Mouse (Mus musculus) lung, postnatal 14 days (tissue): ENCODE data around the gene Men1.
"Not testable (repeated sequence)": the region's sequence is repeated elsewhere in the genome, so short reads cannot be mapped to it uniquely, and the experiment has no call there.

ENCODE experiments used
- DNase-seq: peaks from one replicate; pipeline ENCODE4 v3.0.0; 2021

Men1 gene

GRCm38 (mm10) chr19:6334673-6335457, at the start of gene Men1:
Gene Men1, plus strand, starts transcription at chr19:6334979.
- peak; percentile 91 for DNase-seq

- DNase-seq = no peak
Measured at GRCm38 (mm10) chr19:6285226-6285625, 49.6 kb upstream of the Men1 start.

- DNase-seq = peak; percentile 55
Measured at GRCm38 (mm10) chr19:6285632-6286433, 48.9 kb upstream of the Men1 start.

GRCm38 (mm10) chr19:6286434-6287401, 48.1 kb upstream of the Men1 start:
- DNase-seq = no peak

- DNase-seq = no peak
Measured at GRCm38 (mm10) chr19:6288236-6288894, 46.4 kb upstream of the Men1 start.

GRCm38 (mm10) chr19:6289696-6290238, 45.0 kb upstream of the Men1 start:
- no peak for DNase-seq

- DNase-seq = not testable (repeated sequence)
Measured at GRCm38 (mm10) chr19:6290720-6291116, 44.1 kb upstream of the Men1 start.

- DNase-seq = no peak
Measured at GRCm38 (mm10) chr19:6291117-6291781, 43.5 kb upstream of the Men1 start.

GRCm38 (mm10) chr19:6292262-6292661, 42.5 kb upstream of the Men1 start:
- DNase-seq = no peak

- DNase-seq = no peak
Measured at GRCm38 (mm10) chr19:6294301-6294700, 40.5 kb upstream of the Men1 start.

GRCm38 (mm10) chr19:6296551-6297210, 38.1 kb upstream of the Men1 start:
- DNase-seq = no peak

- no peak for DNase-seq
Measured at GRCm38 (mm10) chr19:6297641-6298040, 37.1 kb upstream of the Men1 start.

- no peak for DNase-seq
Measured at GRCm38 (mm10) chr19:6299003-6299402, 35.8 kb upstream of the Men1 start.

- no peak for DNase-seq
Measured at GRCm38 (mm10) chr19:6299450-6300267, 35.1 kb upstream of the Men1 start.

GRCm38 (mm10) chr19:6300402-6300841, 34.4 kb upstream of the Men1 start:
- peak; percentile 65 for DNase-seq

- no peak for DNase-seq
Measured at GRCm38 (mm10) chr19:6302114-6302513, 32.7 kb upstream of the Men1 start.

- no peak for DNase-seq
Measured at GRCm38 (mm10) chr19:6302522-6302921, 32.3 kb upstream of the Men1 start.

- no peak for DNase-seq
Measured at GRCm38 (mm10) chr19:6303831-6304230, 30.9 kb upstream of the Men1 start.

GRCm38 (mm10) chr19:6304787-6305516, 29.8 kb upstream of the Men1 start:
- peak; percentile 96 for DNase-seq
